Mouse (Mus musculus) forebrain, embryonic 16.5 days (tissue): ENCODE data around the gene Itgb5. TPM values are rescaled to one million over a fixed set of nuclear protein-coding genes. Genes with fewer than 3 reads are reported as not detected.

Experiments
- ATAC-seq: fragments of 200-750 bp; cut with Nextera tagmentation; 2 replicates; pipeline ENCODE4 v1.8.0; 2017; ENCODE audit warnings: mild to moderate bottlenecking, moderate library complexity
- H3K27ac ChIP-seq: fragments of 300-500 bp; sonication (generic); 2 replicates; pipeline ENCODE4 v1.5.1; 2014; ENCODE audit warnings: low read length, control low read depth
- H3K27me3 ChIP-seq: fragments of 300-500 bp; sonication (generic); replicated peaks from 2 replicates; pipeline ENCODE4 v1.6.1; 2014; ENCODE audit warnings: low read length; ENCODE audit not compliant: control insufficient read depth, insufficient read depth
- H3K36me3 ChIP-seq: fragments of 300-500 bp; sonication (generic); 2 replicates; pipeline ENCODE4 v1.6.1; 2014; ENCODE audit not compliant: control insufficient read depth, insufficient read depth
- H3K4me1 ChIP-seq: fragments of 300-500 bp; sonication (generic); replicated peaks from 2 replicates; pipeline ENCODE4 v1.6.1; 2014; ENCODE audit warnings: low read length; ENCODE audit not compliant: control insufficient read depth, insufficient read depth
- H3K4me2 ChIP-seq: fragments of 300-500 bp; sonication (generic); 2 replicates; pipeline ENCODE4 v1.6.1; 2014; ENCODE audit warnings: mild to moderate bottlenecking, low read length, control low read depth
- H3K4me3 ChIP-seq: fragments of 300-500 bp; sonication (generic); replicated peaks from 2 replicates; pipeline ENCODE4 v1.5.1; 2014; ENCODE audit warnings: mild to moderate bottlenecking, low read length, control low read depth
- H3K9ac ChIP-seq: fragments of 300-500 bp; sonication (generic); replicated peaks from 2 replicates; pipeline ENCODE4 v1.6.1; 2014; ENCODE audit warnings: low read depth, low read length, control low read depth
- H3K9me3 ChIP-seq: fragments of 300-500 bp; sonication (generic); 2 replicates; pipeline ENCODE4 v1.6.1; 2016; ENCODE audit warnings: low read length; ENCODE audit not compliant: control insufficient read depth
- WGBS: fragments of 180-500 bp; shearing (Covaris S2); extraction: QIAGEN DNeasy Blood & Tissue Kit; methylation state at CpG from one replicate; pipeline ENCODE4 v1.1.7; 2014; 5-methylcytosine and 5-hydroxymethylcytosine counted together
- polyA plus RNA-seq: library from polyadenylated mRNA; unstranded; fragments of >200 nt; fragmentation: Nextera tagmentation; extraction: Ambion mirVana; gene quantifications from 2 replicates; pipeline ENCODE4 v1.2.1, GENCODE M21; 2015

Itgb5 gene
- polyA plus RNA-seq = 7.7 and 10.5 TPM in 2 replicates

DNA sequence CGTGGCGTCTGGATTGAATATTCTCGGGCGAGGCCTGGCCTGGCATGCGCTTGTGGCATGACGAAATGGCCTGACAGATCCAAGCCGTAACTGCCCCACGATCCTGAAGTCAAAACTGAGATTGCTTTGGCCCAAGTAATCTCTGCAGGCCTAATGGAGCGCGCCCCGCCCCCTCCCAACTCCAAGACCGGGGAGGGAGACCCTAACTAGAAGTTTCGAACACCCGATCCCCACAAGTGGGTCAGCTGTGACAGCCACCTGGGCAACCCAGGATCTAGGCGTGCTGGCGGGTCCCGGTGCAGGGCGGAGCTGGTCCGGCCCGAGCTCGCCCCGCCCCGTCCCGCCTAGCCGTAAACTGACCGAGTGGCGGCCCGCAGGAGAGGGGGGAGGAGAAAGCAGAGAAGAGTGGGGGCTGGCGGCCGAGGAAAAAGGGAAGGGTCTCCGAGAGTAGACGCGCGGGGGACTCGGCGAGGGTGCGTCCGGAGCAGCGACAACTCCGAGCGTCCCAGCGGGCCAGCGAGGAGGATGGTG, at the start of gene Itgb5:
Itgb5 (plus strand) TSS at position 365 of the 531 bp plus-strand sequence.
- peak within 1 kb of the TSS; percentile 70 for H3K9ac ChIP-seq
- H3K27ac ChIP-seq = no peak within 1 kb of the TSS; the same call in 1 of the 2 replicates
- peak; percentile 51 for ATAC-seq
- H3K4me3 ChIP-seq = peak within 1 kb of the TSS; percentile 69
- H3K4me2 ChIP-seq = peak within 1 kb of the TSS; percentile 99
- under 1% methylated on average over 40 of the region's 43 CpGs for WGBS
- H3K27me3 ChIP-seq = peaks cover 22% of the 10 kb centered on the region
- H3K36me3 ChIP-seq = no peaks in the 10 kb centered on the region
- peaks cover 30% of the 10 kb centered on the region for H3K4me1 ChIP-seq
- no peaks in the 10 kb centered on the region for H3K9me3 ChIP-seq

DNA sequence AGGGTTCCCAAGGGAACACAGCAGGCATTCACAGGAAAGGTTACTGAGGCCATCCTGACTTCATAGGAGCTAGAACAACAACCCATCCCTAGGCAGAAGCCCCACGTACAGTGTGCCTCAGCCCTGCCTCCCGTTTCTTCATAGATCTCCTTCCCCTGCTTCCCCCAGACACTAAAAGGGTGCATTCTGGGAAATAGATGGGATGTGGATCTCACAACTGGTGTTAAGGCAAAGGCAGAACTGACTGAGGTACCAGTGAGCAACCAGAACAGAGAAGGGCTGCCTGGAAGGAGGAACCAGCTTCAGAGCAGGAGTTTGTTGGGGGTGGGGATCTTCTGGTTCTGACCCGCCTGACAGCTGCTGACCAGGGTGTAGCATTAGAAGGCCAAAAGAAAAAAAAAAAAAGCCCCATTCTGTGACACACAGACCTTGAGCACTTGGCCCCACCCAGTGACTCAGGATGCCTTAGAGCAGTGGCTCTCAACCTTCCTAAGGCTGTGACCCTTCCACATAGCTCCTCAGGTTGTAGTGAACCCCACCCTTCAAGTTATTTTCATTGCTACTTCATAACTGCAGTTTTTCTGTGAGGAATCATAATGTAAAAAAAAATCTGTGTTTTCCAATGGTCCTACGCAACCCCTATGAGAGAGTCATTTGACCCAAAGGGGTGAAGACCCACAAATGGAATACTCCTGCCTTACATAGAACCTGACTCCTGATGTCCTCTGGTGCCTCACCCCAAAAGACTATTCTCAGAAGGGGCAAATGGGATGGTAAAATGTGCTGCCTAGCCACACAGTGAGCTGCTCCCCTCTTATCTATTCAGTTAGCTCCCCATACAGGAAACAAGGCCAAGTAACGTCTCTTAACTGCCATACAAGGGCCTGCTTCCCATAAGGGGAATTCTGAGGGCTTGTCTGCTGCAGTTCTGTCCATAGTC, 47.4 kb upstream of the Itgb5 start:
- ATAC-seq = no peak
- Histone ChIP-seq H3K36me3 (no peaks in the 10 kb centered on the region), H3K27ac (no peak overlapping the region), H3K4me3 (no peak overlapping the region), H3K4me1 (no peaks in the 10 kb centered on the region), H3K27me3 (no peaks in the 10 kb centered on the region), H3K4me2 (no peak overlapping the region), H3K9me3 (no peaks in the 10 kb centered on the region), H3K9ac (no peak overlapping the region)
- WGBS = 81% methylated on average over 5 of the region's 5 CpGs

- 89% methylated on average over 1 of the region's 1 CpGs for WGBS
- Histone ChIP-seq H3K4me2 (no peak overlapping the region), H3K4me3 (no peak overlapping the region), H3K27me3 (no peaks in the 10 kb centered on the region), H3K4me1 (no peaks in the 10 kb centered on the region), H3K9me3 (no peaks in the 10 kb centered on the region), H3K27ac (no peak overlapping the region), H3K36me3 (no peaks in the 10 kb centered on the region), H3K9ac (no peak overlapping the region)
- no peak for ATAC-seq
These were observed 46.8 kb upstream of the Itgb5 start for GRCm38 (mm10) chr16:33782729-33783091.

DNA sequence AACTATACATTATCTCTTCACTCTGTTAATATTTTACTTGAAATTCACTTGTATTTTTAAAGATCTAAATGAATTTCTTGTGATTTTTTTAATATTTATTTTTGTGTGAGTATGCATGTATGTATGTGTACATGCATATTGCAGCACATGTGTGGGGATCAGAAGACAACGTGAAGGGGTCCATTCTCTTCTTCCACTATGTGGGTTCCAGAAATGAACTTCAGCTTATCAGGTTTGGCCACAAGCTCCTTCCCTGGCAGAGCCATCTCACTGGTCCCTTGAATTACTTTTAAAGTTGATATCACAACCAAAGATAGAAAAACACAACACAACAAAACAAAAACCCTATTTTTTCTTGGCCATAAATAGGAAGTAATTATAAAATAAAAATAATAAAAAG, 44.9 kb upstream of the Itgb5 start:
- no peaks in the 10 kb centered on the region for H3K9me3 ChIP-seq
- H3K36me3 ChIP-seq = no peaks in the 10 kb centered on the region
- ATAC-seq = no peak
- H3K27me3 ChIP-seq = no peaks in the 10 kb centered on the region
- H3K27ac ChIP-seq = no peak overlapping the region
- H3K9ac ChIP-seq = no peak overlapping the region
- H3K4me3 ChIP-seq = no peak overlapping the region
- 88% methylated on average over 1 of the region's 1 CpGs for WGBS
- no peaks in the 10 kb centered on the region for H3K4me1 ChIP-seq
- H3K4me2 ChIP-seq = no peak overlapping the region

DNA sequence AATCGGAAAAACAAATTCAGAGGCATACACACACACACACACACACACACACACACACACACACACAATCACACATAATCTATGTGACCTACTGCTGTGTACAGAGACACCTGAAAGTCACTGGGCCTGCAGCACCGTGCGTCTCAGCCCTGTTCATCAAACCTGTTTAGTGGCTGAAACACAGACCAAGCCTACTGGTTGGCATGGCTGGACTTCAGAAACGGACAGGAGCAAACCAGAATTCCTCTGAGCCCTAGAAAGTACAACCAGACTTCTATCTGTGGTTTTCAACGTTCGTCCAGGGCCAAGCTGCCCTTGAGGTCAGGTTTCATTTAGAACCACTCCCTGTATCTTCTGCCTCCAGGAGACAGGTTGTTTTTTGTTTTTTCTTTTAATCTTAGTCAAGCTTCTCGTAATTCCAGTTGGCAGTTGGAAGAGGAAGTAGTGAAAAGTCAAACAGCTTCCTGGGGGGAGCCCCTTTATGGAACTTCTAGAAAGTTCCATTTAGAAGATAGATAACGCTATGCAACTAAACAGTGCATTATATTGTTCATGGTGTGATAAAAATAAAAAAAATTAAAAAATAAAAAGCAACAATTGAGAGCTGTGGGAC, 44.3 kb upstream of the Itgb5 start:
- ATAC-seq = no peak
- 83% methylated on average over 8 of the region's 8 CpGs for WGBS
- no peaks in the 10 kb centered on the region for H3K36me3 ChIP-seq
- H3K9ac ChIP-seq = no peak overlapping the region
- no peaks in the 10 kb centered on the region for H3K4me1 ChIP-seq
- no peak overlapping the region for H3K4me2 ChIP-seq
- H3K27me3 ChIP-seq = no peaks in the 10 kb centered on the region
- no peak overlapping the region for H3K27ac ChIP-seq
- no peak overlapping the region for H3K4me3 ChIP-seq
- H3K9me3 ChIP-seq = no peaks in the 10 kb centered on the region

DNA sequence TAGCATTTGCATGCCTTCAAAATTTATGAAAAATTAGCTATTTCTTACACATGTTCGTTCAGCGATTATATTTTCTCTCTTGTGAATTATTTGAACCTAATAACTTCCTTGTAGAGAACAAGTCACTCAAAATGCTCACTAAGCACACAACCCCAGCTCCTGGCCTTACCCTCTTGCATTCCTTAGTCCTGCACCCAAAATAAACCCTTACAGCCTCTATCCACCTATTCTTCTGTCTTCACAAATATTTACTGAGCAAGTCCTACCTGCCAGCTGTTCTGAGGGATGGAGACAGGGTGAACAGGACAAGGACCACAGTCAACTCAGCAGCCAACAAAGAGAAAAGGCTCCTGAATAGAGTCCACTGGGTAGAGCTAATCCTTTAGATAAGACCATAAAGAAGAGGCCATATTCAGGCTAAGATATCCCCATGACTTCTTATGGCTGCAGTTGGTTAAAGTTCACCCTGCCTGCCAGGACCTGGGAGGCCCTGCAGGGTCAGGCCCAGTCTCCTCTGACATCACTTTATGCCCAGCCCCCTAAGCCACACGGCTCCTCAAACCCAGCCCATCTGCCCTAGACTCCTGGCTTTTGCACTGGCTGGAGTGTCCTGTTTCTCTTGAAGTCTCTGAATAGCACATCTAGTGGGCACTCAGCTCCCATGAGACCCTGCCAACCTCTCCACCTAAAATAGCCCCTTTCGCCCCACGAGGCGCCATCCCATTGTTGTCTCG, 42.6 kb upstream of the Itgb5 start:
- WGBS = 82% methylated on average over 7 of the region's 7 CpGs

DNA sequence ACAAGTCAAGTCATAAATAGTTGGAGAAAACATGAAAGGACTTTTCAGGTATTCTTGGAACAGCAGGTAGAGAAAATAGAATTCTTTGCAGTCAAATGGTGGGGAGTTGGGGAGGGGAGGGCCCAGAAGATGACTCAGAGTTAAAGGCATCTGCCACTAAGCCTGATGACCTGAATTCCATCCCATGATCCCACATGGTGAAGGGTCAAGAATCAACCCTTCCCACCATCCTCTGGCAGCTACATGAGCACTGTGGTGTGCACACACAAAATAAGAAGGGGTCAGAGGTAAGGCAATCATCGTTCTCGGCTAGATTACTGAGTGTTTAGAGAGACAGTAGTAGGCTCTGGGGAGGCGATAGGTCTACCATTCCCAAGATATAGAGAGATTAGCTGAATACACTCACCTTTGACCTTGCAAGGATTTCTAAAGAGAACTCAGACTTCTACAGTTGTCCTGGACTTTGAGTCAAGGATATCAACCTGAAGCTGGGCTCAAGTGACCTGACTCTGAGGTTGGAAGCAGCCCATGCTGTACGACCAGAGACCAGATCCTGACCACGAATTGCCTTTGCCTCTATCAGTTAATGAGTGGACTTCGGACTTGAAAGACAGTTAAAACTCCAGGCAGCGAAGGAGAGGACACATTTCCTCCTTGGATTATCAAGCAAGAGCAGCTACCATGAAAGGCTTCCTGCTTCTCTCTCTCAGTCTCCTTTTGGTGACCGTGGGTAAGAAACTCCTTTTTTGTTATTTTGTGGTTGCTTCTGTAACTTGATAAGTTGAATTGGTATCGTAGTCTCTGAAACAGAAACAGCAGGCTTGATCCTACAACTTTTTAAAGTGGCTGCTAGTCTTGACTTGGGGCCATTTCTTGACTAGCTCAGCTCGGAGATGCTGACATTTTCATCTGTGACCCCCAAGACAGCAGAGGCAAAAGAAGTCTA, 35.3 kb upstream of the Itgb5 start, which contains the start of gene Muc13:
Muc13 (plus strand) TSS at position 192 of the 946 bp plus-strand sequence.
- Histone ChIP-seq H3K9me3 (no peaks in the 10 kb centered on the region), H3K4me2 (no peak within 1 kb of the TSS), H3K27me3 (no peaks in the 10 kb centered on the region), H3K27ac (no peak within 1 kb of the TSS), H3K9ac (no peak within 1 kb of the TSS), H3K4me3 (no peak within 1 kb of the TSS), H3K4me1 (no peaks in the 10 kb centered on the region), H3K36me3 (no peaks in the 10 kb centered on the region)
- ATAC-seq = no peak
- WGBS = 92% methylated on average over 10 of the region's 10 CpGs

More for the DNA sequence above, 42.6 kb upstream of the Itgb5 start:
- H3K4me3 ChIP-seq = no peak overlapping the region
- no peak overlapping the region for H3K9ac ChIP-seq
- H3K27ac ChIP-seq = no peak overlapping the region
- no peak overlapping the region for H3K4me2 ChIP-seq
- H3K27me3 ChIP-seq = no peaks in the 10 kb centered on the region
- ATAC-seq = no peak
- no peaks in the 10 kb centered on the region for H3K36me3 ChIP-seq
- H3K9me3 ChIP-seq = no peaks in the 10 kb centered on the region
- no peaks in the 10 kb centered on the region for H3K4me1 ChIP-seq

DNA sequence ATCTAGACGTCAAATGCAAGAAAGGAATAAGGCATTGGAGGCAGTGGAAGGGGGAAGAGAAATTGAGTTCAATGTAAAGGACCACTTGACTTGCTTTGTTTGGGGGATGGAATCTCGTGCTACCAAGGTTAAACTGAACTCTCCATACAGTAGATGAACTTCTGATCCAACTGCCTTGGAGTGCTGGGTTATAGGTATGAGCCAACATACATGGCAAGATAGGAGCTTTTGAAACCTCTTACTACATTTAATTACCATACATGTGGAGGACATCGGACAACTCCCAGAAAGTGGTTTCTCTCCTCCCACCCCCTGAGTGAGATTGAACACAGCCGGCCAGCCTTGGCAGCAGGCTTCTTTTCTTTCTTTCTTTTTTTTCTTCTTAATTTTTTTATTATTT, 34.4 kb upstream of the Itgb5 start:
- WGBS = 88% methylated on average over 4 of the region's 4 CpGs
- Histone ChIP-seq H3K9me3 (no peaks in the 10 kb centered on the region), H3K4me2 (no peak overlapping the region), H3K9ac (no peak overlapping the region), H3K27me3 (no peaks in the 10 kb centered on the region), H3K27ac (no peak overlapping the region), H3K36me3 (no peaks in the 10 kb centered on the region), H3K4me3 (no peak overlapping the region), H3K4me1 (no peaks in the 10 kb centered on the region)
- ATAC-seq = no peak
